Mouse (Mus musculus) megakaryocyte-erythroid progenitor cell, adult 5-6 weeks (primary cell): ENCODE measurements around the gene Zfp579. TPM values are rescaled to one million over a fixed set of nuclear protein-coding genes. Genes with fewer than 3 reads are reported as not detected.
"Not testable (repeated sequence)": the region's sequence is repeated elsewhere in the genome, so short reads cannot be mapped to it uniquely, and the experiment has no call there.

Experiments
- ATAC-seq: replicated peaks from 2 replicates; pipeline ENCODE4 v1.8.0; 2016; ENCODE audit warnings: mild to moderate bottlenecking, inconsistent platforms; ENCODE audit not compliant: severe bottlenecking, poor library complexity, low FRiP score, low TSS enrichment
- total RNA-seq, 2 experiments: library from RNA; stranded (forward) in 1 of 2; stranded (reverse) in 1 of 2; fragments of 200-1000, 215-1000 nt in 1 of 2; fragments of >200 nt in 1 of 2; fragmentation: Nextera tagmentation in 1 of 2; gene quantifications; 2 replicates each; pipeline ENCODE4 v1.2.3; 2014 to 2017

The Zfp579 gene
- total RNA-seq (2014; fragmentation: Nextera tagmentation) (12.0 and 32.5 TPM in 2 replicates), total RNA-seq (2017) (0.76 and 2.2 TPM in 2 replicates)

GRCm38 (mm10) chr7:4996003-4996895 is at the start of gene Zfp579:
TSS of gene Zfp579 (minus strand) at chr7:4996158.
- ATAC-seq: peak; percentile 48; the same call in 1 of the 2 replicates

- ATAC-seq: peak; percentile 28; the same call in 1 of the 2 replicates
These were observed 49.0 kb upstream of the Zfp579 start for GRCm38 (mm10) chr7:5044981-5045380.

GRCm38 (mm10) chr7:5038940-5039339 is 43.0 kb upstream of the Zfp579 start:
- no peak for ATAC-seq

GRCm38 (mm10) chr7:5038109-5038732 is 42.3 kb upstream of the Zfp579 start, which contains the start of gene Zfp784:
TSS of gene Zfp784 (minus strand) at chr7:5038446.
- peak; percentile 95 for ATAC-seq

- ATAC-seq: no peak
These were observed 41.5 kb upstream of the Zfp579 start for GRCm38 (mm10) chr7:5037467-5037866.

- ATAC-seq: no peak
These were observed 41.1 kb upstream of the Zfp579 start for GRCm38 (mm10) chr7:5037026-5037425.

GRCm38 (mm10) chr7:5036136-5036535 is 40.2 kb upstream of the Zfp579 start:
- ATAC-seq: no peak

GRCm38 (mm10) chr7:5035628-5036027 is 39.7 kb upstream of the Zfp579 start:
- no peak for ATAC-seq

GRCm38 (mm10) chr7:5033818-5034217 is 37.9 kb upstream of the Zfp579 start, which contains the start of gene 4632433K11Rik:
TSS of gene 4632433K11Rik (plus strand) at chr7:5034118.
- no peak for ATAC-seq

GRCm38 (mm10) chr7:5031496-5031895 is 35.5 kb upstream of the Zfp579 start:
- ATAC-seq: no peak

GRCm38 (mm10) chr7:5030554-5031275 is 34.8 kb upstream of the Zfp579 start:
- ATAC-seq: no peak

GRCm38 (mm10) chr7:5029946-5030345 is 34.0 kb upstream of the Zfp579 start:
- 0 out of 2 replicates have a peak, but pooled peaks have one; percentile 20 for ATAC-seq

GRCm38 (mm10) chr7:5029543-5029942 is 33.6 kb upstream of the Zfp579 start:
- no peak for ATAC-seq

- no peak for ATAC-seq
These were observed 25.2 kb upstream of the Zfp579 start for GRCm38 (mm10) chr7:5021197-5021596.

GRCm38 (mm10) chr7:5020685-5021084 is 24.7 kb upstream of the Zfp579 start:
- no peak for ATAC-seq

- peak; percentile 91 for ATAC-seq
These were observed 24.2 kb upstream of the Zfp579 start, which contains the start of the genes Zfp865 and Ccdc106 for GRCm38 (mm10) chr7:5020000-5020681. TSS of gene Zfp865 (plus strand) at chr7:5020376. TSS of gene Ccdc106 (plus strand) at chr7:5020553.

- not testable (repeated sequence) for ATAC-seq
These were observed 23.6 kb upstream of the Zfp579 start for GRCm38 (mm10) chr7:5019576-5019975.

- no peak for ATAC-seq
These were observed 22.0 kb upstream of the Zfp579 start for GRCm38 (mm10) chr7:5017931-5018330.

- ATAC-seq: no peak
These were observed 21.4 kb upstream of the Zfp579 start for GRCm38 (mm10) chr7:5017352-5017751.
